Mouse (Mus musculus) neural tube, embryonic 15.5 days (tissue): ENCODE measurements around the gene Slc16a4. TPM values are rescaled to one million over a fixed set of nuclear protein-coding genes. Genes with fewer than 3 reads are reported as not detected.

Experiments used
- polyA plus RNA-seq: library from polyadenylated mRNA; unstranded; fragments of >200 nt; fragmentation: Nextera tagmentation; extraction: Ambion mirVana; gene quantifications from 2 replicates; pipeline ENCODE4 v1.2.1, GENCODE M21; 2015

The Slc16a4 gene
- polyA plus RNA-seq, 1 experiment from 2014 or later = 2.1 TPM

Other genes starting within 250 kb of the Slc16a4 start
- 1.8 and 2.0 TPM in 2 replicates for gene Kcna2, start 190.1 kb upstream of the Slc16a4 start, polyA plus RNA-seq
- gene Kcna10, start 108.2 kb upstream of the Slc16a4 start, polyA plus RNA-seq = not detected in 2 replicates
- 0.17 and 0.24 TPM in 2 replicates for gene Cym, start 69.5 kb upstream of the Slc16a4 start, polyA plus RNA-seq
- 0.14 TPM in 1 of 2 replicates, not detected in the other for gene A630076J17Rik, start 60.6 kb upstream of the Slc16a4 start, polyA plus RNA-seq
- gene Prok1, start 51.5 kb upstream of the Slc16a4 start, polyA plus RNA-seq = 0.15 and 0.36 TPM in 2 replicates
- 197 and 198 TPM in 2 replicates for gene Lamtor5, start 12.4 kb upstream of the Slc16a4 start, polyA plus RNA-seq
- gene Rbm15, start 42.4 kb downstream of the Slc16a4 start, polyA plus RNA-seq = 6.3 and 8.1 TPM in 2 replicates
- 9.1 TPM in 2 replicates for gene Kcnc4, start 168.3 kb downstream of the Slc16a4 start, polyA plus RNA-seq
- gene Slc6a17, start 226.8 kb downstream of the Slc16a4 start, polyA plus RNA-seq = 13.9 and 16.9 TPM in 2 replicates